Comparison of ENCODE assay signal across 26 mouse cellular contexts in the genomic region with DNA sequence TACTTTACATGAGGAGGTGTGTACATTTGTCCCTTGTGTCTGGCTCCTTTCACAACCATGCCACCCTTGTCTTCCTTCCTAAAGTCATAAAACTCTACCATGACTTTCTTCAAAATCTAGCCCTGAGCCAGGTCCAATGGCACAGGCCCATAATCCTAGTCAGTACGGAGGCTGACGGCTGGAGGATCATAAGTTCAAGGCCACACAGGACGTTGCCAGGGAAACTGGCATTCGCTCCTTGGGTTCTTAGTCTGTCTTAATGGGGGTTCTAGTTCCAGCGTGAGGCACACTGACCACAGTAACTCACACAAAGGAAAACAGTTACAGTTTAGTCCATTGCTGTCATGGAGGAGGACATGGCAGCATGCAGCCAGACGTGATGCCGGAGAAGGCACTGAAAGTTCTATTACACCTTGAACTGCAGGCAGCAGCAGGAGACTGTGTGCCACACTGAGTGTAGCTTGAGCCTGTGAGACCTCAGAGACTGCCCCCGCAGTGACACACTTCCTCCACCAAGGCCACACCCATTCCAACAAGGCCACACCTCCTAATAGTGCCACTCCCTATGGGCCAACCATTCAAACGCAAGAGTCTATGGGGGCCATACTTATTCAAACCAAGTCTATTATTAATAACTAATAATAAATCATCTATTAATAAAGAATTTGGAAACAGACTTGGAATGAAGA. TPM values are rescaled to one million over a fixed set of nuclear protein-coding genes. Genes with fewer than 3 reads are reported as not detected.
DNase-seq lines count a peak whose midpoint lies in the region; ATAC-seq lines count a peak whose summit lies in the region.
"Had no signal": no experiment of that assay in that cellular context is flagged by ENCODE, and none has a peak within 500 bp of the region (broad histone marks: within the 10 kb centered on the region; RNA-seq: fewer than 3 reads in every experiment).

No protein-coding gene starts in this region.

- H3K36me3 ChIP-seq in midbrain, embryonic 11.5 days (ENCODE audit: control insufficient read depth, insufficient read depth, low read length) = no peaks in the 10 kb centered on the region
- H3K36me3 ChIP-seq in midbrain, embryonic 14.5 days (ENCODE audit: control insufficient read depth, insufficient read depth, low read length) = no peaks in the 10 kb centered on the region
- H3K36me3 ChIP-seq: embryonic facial prominence, embryonic 15.5 days; forebrain, embryonic 12.5 days; heart, embryonic 13.5 days; limb, embryonic 13.5 days; lung, embryonic 15.5 days; midbrain, embryonic 15.5 days; neural tube, embryonic 15.5 days had no signal

- ATAC-seq in midbrain, embryonic 11.5 days (ENCODE audit: low FRiP score) = no peak
- no peak for ATAC-seq in midbrain, embryonic 14.5 days (ENCODE audit: low FRiP score, low TSS enrichment)
- ATAC-seq: forebrain, postnatal 0 days; intestine, postnatal 0 days; midbrain, embryonic 15.5 days had no signal

- no peak overlapping the region for H3K27ac ChIP-seq in midbrain, embryonic 11.5 days (ENCODE audit: low read depth, low read length)
- H3K27ac ChIP-seq in midbrain, embryonic 14.5 days (replicated peaks; ENCODE audit: low read depth, low read length) = no peak overlapping the region
- H3K27ac ChIP-seq: embryonic facial prominence, embryonic 15.5 days; forebrain, embryonic 12.5 days; heart, embryonic 13.5 days; hindbrain, embryonic 14.5 days; limb, embryonic 13.5 days; lung, embryonic 15.5 days; midbrain, embryonic 15.5 days; neural tube, embryonic 15.5 days; stomach, postnatal 0 days had no signal

- 88% methylated on average over 9 of the region's 9 CpGs for WGBS in midbrain, embryonic 11.5 days
- WGBS in midbrain, embryonic 14.5 days = 91% methylated on average over 9 of the region's 9 CpGs

- H3K9ac ChIP-seq in midbrain, embryonic 11.5 days (ENCODE audit: low read length) = no peak overlapping the region
- H3K9ac ChIP-seq in midbrain, embryonic 14.5 days (replicated peaks; ENCODE audit: low read length) = no peak overlapping the region
- H3K9ac ChIP-seq: embryonic facial prominence, embryonic 15.5 days; forebrain, embryonic 12.5 days; forebrain, postnatal 0 days; heart, embryonic 13.5 days; hindbrain, embryonic 14.5 days; limb, embryonic 13.5 days; lung, embryonic 15.5 days; midbrain, embryonic 15.5 days; neural tube, embryonic 15.5 days had no signal

- peak; percentile 57 to 75 for DNase-seq in adrenal gland, adult (ENCODE audit: inconsistent age in 2 of 2, low spot score in 1 of 2)
- no peak for DNase-seq in adrenal gland, adult 8-10 months
- peak; percentile 12 for DNase-seq in midbrain, embryonic 11.5 days (ENCODE audit: low spot score, missing footprints)
- DNase-seq in midbrain, embryonic 14.5 days = no peak
- peak; percentile 58 for DNase-seq in adrenal gland, postnatal 14 days
- DNase-seq in cerebellum, adult 9-10 months = no peak
- no peak for DNase-seq in thymus, postnatal 36 days
- DNase-seq: cerebellum, adult 18-20 months; cerebellum, postnatal 14 days; forebrain, postnatal 0 days; heart, postnatal 10 days; kidney, postnatal 14 days; lung, postnatal 36 days; retina, postnatal 1 day; spleen, adult 18-20 months had no signal

- peaks cover 2% of the 10 kb centered on the region; the same call in 1 of the 2 replicates for H3K4me1 ChIP-seq in midbrain, embryonic 11.5 days (ENCODE audit: control insufficient read depth, insufficient read depth, low read length)
- peaks cover 10% of the 10 kb centered on the region for H3K4me1 ChIP-seq in midbrain, embryonic 14.5 days (ENCODE audit: control insufficient read depth, insufficient read depth, low read length)
- H3K4me1 ChIP-seq: embryonic facial prominence, embryonic 15.5 days; heart, embryonic 13.5 days; lung, embryonic 15.5 days had no signal

- H3K4me3 ChIP-seq in midbrain, embryonic 11.5 days (ENCODE audit: low read depth, low read length) = no peak overlapping the region
- no peak overlapping the region for H3K4me3 ChIP-seq in midbrain, embryonic 14.5 days (replicated peaks; ENCODE audit: low read depth, low read length)
- H3K4me3 ChIP-seq: embryonic facial prominence, embryonic 15.5 days; forebrain, embryonic 12.5 days; heart, embryonic 13.5 days; limb, embryonic 13.5 days; lung, embryonic 15.5 days; midbrain, embryonic 15.5 days; neural tube, embryonic 15.5 days had no signal

- H3K27me3 ChIP-seq in midbrain, embryonic 11.5 days (ENCODE audit: control insufficient read depth, insufficient read depth, low read length) = no peaks in the 10 kb centered on the region
- H3K27me3 ChIP-seq in midbrain, embryonic 14.5 days (ENCODE audit: control insufficient read depth, insufficient read depth, low read length) = no peaks in the 10 kb centered on the region
- H3K27me3 ChIP-seq: embryonic facial prominence, embryonic 15.5 days; forebrain, embryonic 12.5 days; heart, embryonic 13.5 days; limb, embryonic 13.5 days; lung, embryonic 15.5 days; midbrain, embryonic 15.5 days; neural tube, embryonic 15.5 days had no signal

- no peaks in the 10 kb centered on the region for H3K9me3 ChIP-seq in midbrain, embryonic 11.5 days (ENCODE audit: control insufficient read depth, low read length)
- no peaks in the 10 kb centered on the region for H3K9me3 ChIP-seq in midbrain, embryonic 14.5 days (ENCODE audit: control insufficient read depth, low read length)
- H3K9me3 ChIP-seq: embryonic facial prominence, embryonic 15.5 days; forebrain, embryonic 12.5 days; limb, embryonic 13.5 days; lung, embryonic 15.5 days; midbrain, embryonic 15.5 days; neural tube, embryonic 15.5 days had no signal

- H3K4me2 ChIP-seq in midbrain, embryonic 11.5 days = no peak overlapping the region
- no peak overlapping the region for H3K4me2 ChIP-seq in midbrain, embryonic 14.5 days (ENCODE audit: low read length)
- H3K4me2 ChIP-seq: embryonic facial prominence, embryonic 15.5 days; forebrain, embryonic 12.5 days; heart, embryonic 13.5 days; hindbrain, embryonic 14.5 days; limb, embryonic 13.5 days; liver, embryonic 11.5 days; lung, embryonic 15.5 days; midbrain, embryonic 15.5 days; neural tube, embryonic 15.5 days had no signal

RNA-seq across cellular contexts. Expression of gene Zfr, which starts 26.5 kb away (rescaled TPM):
- total RNA-seq in adrenal gland, adult 8-10 months (2022) = 100 to 1,000 TPM; 109 to 191 (median 172) TPM
- 137 and 138 TPM in 2 replicates for polyA plus RNA-seq in midbrain, embryonic 11.5 days (2014; fragmentation: Nextera tagmentation; extraction: Ambion mirVana)
- polyA plus RNA-seq in midbrain, embryonic 14.5 days (2014; fragmentation: Nextera tagmentation; extraction: Ambion mirVana) = 183 and 222 TPM in 2 replicates
- total RNA-seq in adrenal gland, postnatal 14 days (2021) = 155 and 170 TPM in 2 replicates

Comparison
In these comparisons a context has a peak if more than half of its experiments do, and no peak if none do; other contexts are left out.
1. DNase-seq: peak in adrenal gland, adult (2 of 2), midbrain, embryonic 11.5 days (single experiment) and adrenal gland, postnatal 14 days (single experiment); none in adrenal gland, adult 8-10 months (single experiment), midbrain, embryonic 14.5 days (single experiment), cerebellum, adult 9-10 months (single experiment) and thymus, postnatal 36 days (0 of 2).